Mouse (Mus musculus) mature B cell (primary cell): ENCODE results near the gene Gins2.

ENCODE experiments used
- in situ Hi-C: fragments of 300-500 bp; cut with MboI; formaldehyde crosslinking; loops from 2 replicates; pipeline ENCODE4 v1.14.3; 2019

Gins2 gene

GRCm38 (mm10) chr8:120588908-120589771 is at the start of gene Gins2:
Gene Gins2, minus strand, starts transcription at chr8:120589304.
- in situ Hi-C loops = no loop called here

- in situ Hi-C loops = loop anchor here (25.0 kb wide), 1 partner anchor 453 kb away; the partner anchor contains the start of gene Foxf1
Observed at GRCm38 (mm10) chr8:120634329-120634839, 45.3 kb upstream of the Gins2 start.

GRCm38 (mm10) chr8:120633665-120634271 is 44.7 kb upstream of the Gins2 start:
- in situ Hi-C loops = loop anchor here (25.0 kb wide), 1 partner anchor 454 kb away; the partner anchor contains the start of gene Foxf1

GRCm38 (mm10) chr8:120632969-120633664 is 44.0 kb upstream of the Gins2 start:
- in situ Hi-C loops = loop anchor here (25.0 kb wide), 1 partner anchor 454 kb away; the partner anchor contains the start of gene Foxf1

GRCm38 (mm10) chr8:120631441-120632375 is 42.6 kb upstream of the Gins2 start:
- in situ Hi-C loops = loop anchor here (25.0 kb wide), 1 partner anchor 456 kb away; the partner anchor contains the start of gene Foxf1

- in situ Hi-C loops = loop anchor here (25.0 kb wide), 1 partner anchor 456 kb away; the partner anchor contains the start of gene Foxf1
Observed at GRCm38 (mm10) chr8:120630848-120631247, 41.7 kb upstream of the Gins2 start.

- in situ Hi-C loops = loop anchor here (25.0 kb wide), 1 partner anchor 457 kb away; the partner anchor contains the start of gene Foxf1
Observed at GRCm38 (mm10) chr8:120630031-120630430, 40.9 kb upstream of the Gins2 start.

GRCm38 (mm10) chr8:120627298-120627697 is 38.2 kb upstream of the Gins2 start:
- in situ Hi-C loops = loop anchor here (25.0 kb wide), 1 partner anchor 460 kb away; the partner anchor contains the start of gene Foxf1

- in situ Hi-C loops = loop anchor here (25.0 kb wide), 1 partner anchor 461 kb away; the partner anchor contains the start of gene Foxf1
Observed at GRCm38 (mm10) chr8:120626461-120626860, 37.4 kb upstream of the Gins2 start.

- in situ Hi-C loops = no loop called here
Observed at GRCm38 (mm10) chr8:120623608-120624007, 34.5 kb upstream of the Gins2 start.

GRCm38 (mm10) chr8:120622161-120622560 is 33.1 kb upstream of the Gins2 start:
- in situ Hi-C loops = no loop called here

GRCm38 (mm10) chr8:120620441-120620840 is 31.3 kb upstream of the Gins2 start:
- in situ Hi-C loops = no loop called here

- in situ Hi-C loops = no loop called here
Observed at GRCm38 (mm10) chr8:120619235-120620180, 30.4 kb upstream of the Gins2 start.

GRCm38 (mm10) chr8:120618110-120618509 is 29.0 kb upstream of the Gins2 start:
- in situ Hi-C loops = no loop called here

GRCm38 (mm10) chr8:120616663-120617626 is 27.8 kb upstream of the Gins2 start:
- in situ Hi-C loops = no loop called here

GRCm38 (mm10) chr8:120614491-120614890 is 25.4 kb upstream of the Gins2 start:
- in situ Hi-C loops = no loop called here

- in situ Hi-C loops = no loop called here
Observed at GRCm38 (mm10) chr8:120610824-120611223, 21.7 kb upstream of the Gins2 start.

GRCm38 (mm10) chr8:120607885-120608284 is 18.8 kb upstream of the Gins2 start:
- in situ Hi-C loops = no loop called here
